Mouse (Mus musculus) right cerebral cortex, postnatal 36 days (tissue): ENCODE measurements around the gene Tmem26.
"Not testable (repeated sequence)": the region's sequence is repeated elsewhere in the genome, so short reads cannot be mapped to it uniquely, and the experiment has no call there.

ENCODE experiments used
- DNase-seq, 2 experiments: peaks; one replicate each; pipeline ENCODE4 v3.0.0; 2022; ENCODE audit warnings: low spot score in 2 of 2, mixed read lengths in 1 of 2

Tmem26 gene

GRCm38 (mm10) chr10:68723568-68724360 is at the start of gene Tmem26:
TSS of gene Tmem26 (plus strand) at chr10:68723646.
- DNase-seq: no peak

DNA sequence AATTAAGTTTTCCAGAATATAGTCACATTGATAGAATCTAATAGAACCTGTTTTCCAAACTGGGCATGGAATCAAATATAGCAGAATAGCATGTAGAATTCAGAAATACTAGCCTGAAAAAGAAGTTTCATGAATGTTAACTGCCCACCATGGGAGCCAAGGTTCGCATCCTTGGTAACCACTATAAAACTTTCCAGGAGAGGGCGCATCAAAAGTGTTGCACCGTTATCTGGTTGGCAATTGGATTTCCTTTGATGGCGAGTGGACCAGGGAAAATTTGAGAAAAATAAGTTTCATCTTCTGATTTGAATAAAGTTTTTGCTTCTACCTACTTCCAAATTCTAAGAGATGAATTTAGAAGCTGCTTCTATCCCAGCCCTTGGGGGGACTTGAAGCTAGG is 44.8 kb upstream of the Tmem26 start:
- no peak for DNase-seq

DNA sequence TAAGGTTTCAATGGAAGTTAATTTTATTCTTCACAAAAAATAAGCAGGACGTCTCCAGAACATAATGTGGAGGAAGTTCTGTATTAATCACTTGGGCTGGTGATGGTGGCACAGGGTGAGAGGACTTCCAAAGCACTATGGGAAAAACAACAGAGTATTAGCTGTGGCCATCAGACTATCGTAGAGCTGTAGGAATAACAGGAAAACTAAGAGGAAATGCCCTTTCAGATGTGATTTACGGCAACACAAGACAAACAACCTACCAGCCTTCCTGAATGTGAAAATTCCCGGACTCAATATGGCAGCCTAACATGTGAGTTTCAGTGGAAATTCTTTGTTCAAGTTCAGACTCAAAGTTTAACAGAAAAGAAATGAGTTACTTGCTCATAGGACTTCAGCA is 42.2 kb upstream of the Tmem26 start:
- DNase-seq: no peak

DNA sequence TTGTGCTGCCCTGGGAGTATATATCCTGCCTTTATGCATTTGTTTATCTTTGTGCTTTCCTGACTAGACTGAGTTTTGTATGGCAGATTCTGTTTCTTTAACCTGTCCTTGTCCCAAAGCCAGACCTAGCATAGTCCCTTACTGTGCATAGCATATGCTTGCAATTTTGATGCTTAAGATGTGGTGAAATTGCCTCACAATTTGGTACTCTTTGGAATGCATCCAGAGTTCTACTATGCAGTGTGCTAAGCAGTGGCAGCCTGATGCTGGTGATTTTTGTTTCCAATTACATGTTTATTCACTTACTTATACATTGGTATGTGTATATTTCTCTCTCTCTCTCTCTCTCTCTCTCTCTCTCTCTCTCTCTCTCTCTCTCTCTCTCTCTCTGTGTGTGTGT is 37.9 kb upstream of the Tmem26 start:
- DNase-seq: no peak

- no peak for DNase-seq
Measured at GRCm38 (mm10) chr10:68691116-68691515, 32.3 kb upstream of the Tmem26 start.

DNA sequence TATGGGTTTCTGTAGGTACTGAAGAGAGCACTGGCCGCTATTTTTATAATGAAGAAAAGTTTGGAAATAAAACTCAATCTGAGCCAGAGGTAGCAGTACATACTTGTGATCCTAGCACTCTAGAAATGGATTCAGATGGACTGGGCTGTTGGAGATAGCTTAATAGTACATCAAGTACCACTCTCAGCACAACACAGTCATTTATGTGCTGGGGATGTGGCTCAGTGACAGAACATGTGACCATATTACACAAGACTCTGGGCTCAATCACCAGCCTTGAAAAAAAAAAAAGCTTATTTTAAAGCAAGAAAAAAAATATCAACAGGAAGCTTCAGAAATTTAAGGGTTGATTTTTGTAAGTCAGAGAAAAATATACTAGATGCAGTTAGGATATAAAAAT is 31.0 kb upstream of the Tmem26 start:
- no peak for DNase-seq

GRCm38 (mm10) chr10:68695760-68696336 is 27.6 kb upstream of the Tmem26 start:
- DNase-seq: no peak

GRCm38 (mm10) chr10:68704268-68704667 is 19.2 kb upstream of the Tmem26 start:
- no peak for DNase-seq

- no peak for DNase-seq
Measured at GRCm38 (mm10) chr10:68705471-68706036, 17.9 kb upstream of the Tmem26 start.

DNA sequence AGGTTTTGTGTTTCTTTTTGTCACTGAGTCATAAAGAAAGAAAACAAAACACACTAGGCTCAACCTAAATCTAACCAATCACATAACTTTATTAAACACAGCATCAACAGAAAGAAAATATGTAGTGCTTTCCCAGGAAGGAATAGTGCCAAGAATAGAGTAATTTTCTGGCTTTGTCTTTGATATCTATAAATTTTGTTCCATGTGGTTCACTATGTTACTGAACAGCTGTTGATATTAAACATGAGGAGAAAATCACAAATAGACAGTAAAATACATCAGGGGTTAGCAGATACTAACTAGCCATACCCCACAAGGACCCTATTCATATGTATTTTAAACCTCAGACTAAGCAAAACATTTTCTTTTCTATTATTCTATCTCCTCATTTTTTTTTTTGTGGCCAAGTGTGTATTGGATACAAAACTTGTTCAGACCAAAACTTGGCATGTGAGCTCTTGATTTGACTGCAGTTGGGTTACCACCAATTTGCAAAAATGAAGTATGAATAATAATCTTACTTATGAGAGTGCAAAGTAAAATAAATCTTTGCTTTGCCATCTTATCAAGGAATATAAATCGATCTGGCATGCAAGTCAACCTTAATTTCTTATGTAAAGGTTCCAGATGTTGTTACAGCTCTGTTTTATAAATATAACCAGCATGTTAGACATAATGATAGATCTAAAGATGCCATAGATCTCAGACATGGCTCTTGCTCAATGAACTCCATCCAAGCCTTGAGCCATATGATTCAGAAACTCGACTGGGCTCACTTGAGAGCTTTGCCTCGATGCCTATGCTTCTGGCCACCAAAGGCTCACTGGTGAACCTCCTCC is 16.2 kb upstream of the Tmem26 start:
- no peak for DNase-seq

DNA sequence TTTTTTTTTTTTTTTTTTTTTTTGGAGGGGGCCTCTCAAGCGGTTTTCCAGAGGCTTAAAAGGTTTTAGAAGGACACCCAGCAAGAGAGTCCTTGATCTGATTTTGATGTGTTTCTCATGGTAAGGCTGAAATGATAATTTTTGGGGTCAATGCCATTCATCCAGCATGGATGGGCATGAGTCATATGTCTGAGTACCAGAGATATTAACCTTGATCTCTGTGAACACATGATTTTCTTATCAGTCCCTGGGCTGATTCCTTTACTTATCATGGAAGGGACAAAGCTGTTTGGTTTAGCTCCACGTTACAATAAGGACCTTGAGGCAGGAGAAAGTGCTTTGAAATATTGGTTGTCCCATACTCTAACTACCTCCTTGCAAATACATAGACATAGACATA is 10.5 kb upstream of the Tmem26 start:
- no peak for DNase-seq

DNA sequence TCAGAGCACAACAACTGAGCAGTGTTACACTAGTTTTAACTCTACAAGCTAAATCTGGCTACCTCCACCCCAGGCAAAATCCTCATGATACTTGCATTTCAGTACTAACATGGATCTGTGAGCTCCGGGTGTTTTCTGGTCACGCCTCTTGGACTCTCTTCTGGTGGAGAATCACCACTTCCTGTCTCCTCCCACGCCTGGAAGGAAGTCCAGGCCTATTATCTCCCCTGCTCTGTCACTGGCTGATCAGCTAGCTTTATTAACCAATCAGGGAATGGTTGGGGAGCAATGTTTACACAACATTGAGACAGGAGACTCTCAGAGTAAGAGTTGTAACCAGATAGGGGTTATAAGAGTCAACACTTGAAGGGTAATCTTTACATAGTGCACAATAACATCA is 9.1 kb upstream of the Tmem26 start:
- no peak for DNase-seq

DNA sequence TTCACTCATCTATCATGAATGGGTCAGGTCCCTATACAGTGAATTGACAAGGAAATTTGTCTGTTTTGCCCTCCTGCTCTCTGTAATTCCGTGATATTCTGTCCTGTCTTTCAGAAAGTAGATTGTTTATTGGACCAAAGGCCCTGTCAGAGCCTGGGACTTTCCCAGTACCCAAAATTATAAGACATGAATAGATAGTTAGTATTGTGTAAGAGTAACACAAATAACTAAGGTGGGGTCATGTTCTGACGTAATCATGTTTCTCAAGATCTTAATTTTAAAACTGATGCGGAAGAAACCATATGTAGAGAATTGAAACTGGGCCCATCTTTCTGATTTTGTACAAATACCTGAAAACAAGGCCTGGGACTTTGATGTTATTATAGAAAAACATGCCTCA is 8.1 kb upstream of the Tmem26 start:
- no peak for DNase-seq

DNA sequence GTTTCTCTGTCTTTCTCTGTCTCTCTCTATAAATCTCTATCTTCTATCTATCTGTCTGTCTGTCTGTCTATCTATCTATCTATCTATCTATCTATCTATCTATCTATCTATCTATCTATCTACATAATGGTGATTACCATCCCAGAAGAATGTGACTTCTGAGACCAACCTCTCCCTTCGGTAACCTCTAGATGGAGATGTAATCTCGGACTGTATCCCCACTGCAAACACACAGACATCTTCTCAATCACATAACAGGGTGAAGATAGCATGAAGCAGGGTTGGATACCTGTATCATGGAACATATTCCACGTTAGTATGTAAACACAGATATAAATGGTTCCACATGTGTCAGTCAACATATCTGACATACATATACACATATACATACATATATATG is 5.1 kb upstream of the Tmem26 start:
- no peak for DNase-seq

GRCm38 (mm10) chr10:68720887-68721400 is 2.5 kb upstream of the Tmem26 start:
- DNase-seq: no peak

- DNase-seq: no peak
Measured at GRCm38 (mm10) chr10:68723015-68723414, 431 bp upstream of the Tmem26 start.

GRCm38 (mm10) chr10:68724361-68724720 is 895 bp downstream of the Tmem26 start:
- DNase-seq: no peak

DNA sequence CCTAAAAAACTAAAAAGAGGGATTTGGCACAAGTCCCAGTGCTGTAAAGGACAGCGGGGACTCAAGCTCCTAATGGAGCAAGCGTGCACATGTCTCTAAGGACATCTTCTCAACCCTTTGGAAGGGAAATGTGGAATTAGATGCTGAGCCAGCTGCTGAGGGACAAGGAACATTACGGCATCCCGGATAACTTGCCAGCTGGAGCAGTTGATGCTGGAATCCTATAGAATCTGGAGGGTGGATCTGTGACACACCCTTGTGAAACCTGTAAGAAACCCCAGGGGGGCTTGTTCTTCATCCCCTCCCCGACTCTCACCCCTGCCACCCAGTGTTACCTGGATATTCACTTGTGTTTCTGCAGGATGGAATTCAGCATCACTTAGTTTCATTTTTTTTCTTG is 4.0 kb downstream of the Tmem26 start:
- DNase-seq: no peak

GRCm38 (mm10) chr10:68735621-68736020 is 12.2 kb downstream of the Tmem26 start:
- no peak for DNase-seq

DNA sequence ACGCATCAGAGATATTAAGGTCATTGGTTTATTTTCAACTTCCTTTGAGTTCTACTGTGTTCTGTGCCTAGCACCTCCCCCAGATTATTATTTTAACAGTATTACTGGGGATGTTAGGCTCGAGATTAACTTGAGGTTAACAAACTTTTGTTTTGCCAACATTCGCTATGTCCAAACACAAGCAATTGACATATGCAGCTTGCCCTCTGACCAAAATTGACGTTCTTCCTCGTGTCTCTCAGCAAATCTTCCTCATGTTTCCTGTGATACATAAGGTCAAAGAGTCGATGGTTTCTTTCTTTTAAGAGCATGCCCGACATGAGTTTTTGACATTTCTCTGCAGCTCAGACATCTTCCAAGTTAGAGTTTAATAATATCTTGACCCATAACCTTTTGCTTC is 13.9 kb downstream of the Tmem26 start:
- no peak for DNase-seq

- DNase-seq: not testable (repeated sequence)
Measured at GRCm38 (mm10) chr10:68738981-68739380, 15.5 kb downstream of the Tmem26 start.

DNA sequence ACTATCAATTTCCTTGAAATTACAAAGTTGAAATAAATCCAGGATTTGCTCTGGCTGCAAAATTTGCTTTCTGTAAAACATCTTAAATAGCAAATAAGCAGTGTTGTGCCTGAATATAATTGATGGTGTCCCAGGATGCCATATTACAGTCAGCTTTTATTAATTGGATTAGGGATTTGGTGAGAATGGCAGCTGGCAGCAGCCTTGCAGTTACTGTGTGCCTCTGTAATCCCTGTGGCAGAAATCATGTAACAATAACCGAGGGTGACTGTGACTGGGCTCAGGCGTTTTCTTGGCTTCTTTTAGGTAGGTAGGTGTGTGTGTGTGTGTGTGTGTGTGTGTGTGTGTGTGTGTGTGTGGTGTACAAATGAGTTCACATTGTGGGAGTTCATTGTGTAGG is 16.8 kb downstream of the Tmem26 start:
- DNase-seq: no peak
